Mouse (Mus musculus) liver, adult 2 months (tissue): ENCODE measurements around the gene Nle1. TPM values are rescaled to one million over a fixed set of nuclear protein-coding genes. Genes with fewer than 3 reads are reported as not detected.

Experiments
- DNase-seq: peaks from one replicate; pipeline ENCODE4 v3.0.0-alpha.2; 2011; ENCODE audit warnings: low read depth, low spot score; ENCODE audit errors: extremely low read depth
- H3K27ac ChIP-seq: fragments of 200-500 bp; replicated peaks from 2 replicates; pipeline ENCODE4 v1.5.1; 2012; ENCODE audit warnings: low read depth, mild to moderate bottlenecking, control low read depth, inconsistent platforms, low read length; ENCODE audit not compliant: insufficient read depth
- H3K27me3 ChIP-seq: fragments of 200-500 bp; 2 replicates; pipeline ENCODE4 v1.6.1; 2012; ENCODE audit warnings: mild to moderate bottlenecking, moderate library complexity, low read length, inconsistent platforms; ENCODE audit not compliant: control insufficient read depth, insufficient read depth
- H3K36me3 ChIP-seq: fragments of 200-500 bp; 2 replicates; pipeline ENCODE4 v1.6.1; 2012; ENCODE audit warnings: low read length, inconsistent platforms; ENCODE audit not compliant: control insufficient read depth, insufficient read depth
- H3K4me1 ChIP-seq: fragments of 200-500 bp; 2 replicates; pipeline ENCODE4 v1.6.1; 2011; ENCODE audit warnings: low read length; ENCODE audit not compliant: control insufficient read depth, insufficient read depth
- H3K4me3 ChIP-seq: fragments of 200-500 bp; 2 replicates; pipeline ENCODE4 v1.5.1; 2011; ENCODE audit warnings: low read depth, mild to moderate bottlenecking, control low read depth, low read length, moderate library complexity; ENCODE audit not compliant: insufficient read depth
- H3K79me2 ChIP-seq: fragments of 200-500 bp; 2 replicates; pipeline ENCODE4 v1.6.1; 2012; ENCODE audit warnings: inconsistent platforms, mild to moderate bottlenecking, low read length, moderate library complexity; ENCODE audit not compliant: control insufficient read depth, insufficient read depth
- H3K9ac ChIP-seq: fragments of 200-500 bp; 2 replicates; pipeline ENCODE4 v1.6.1; 2012; ENCODE audit warnings: low read depth, mild to moderate bottlenecking, control low read depth, inconsistent platforms, low read length
- CTCF ChIP-seq: fragments of 200-500 bp; IDR thresholded peaks from 2 replicates; pipeline ENCODE4 v1.5.1; 2011; ENCODE audit warnings: low read depth, low read length, control low read depth
- POLR2A ChIP-seq: fragments of 200-500 bp; IDR thresholded peaks from 2 replicates; pipeline ENCODE4 v1.6.1; 2011; ENCODE audit warnings: low read length, control low read depth; ENCODE audit not compliant: insufficient read depth; ENCODE audit errors: extremely low read depth
- WGBS: fragments of 180-500 bp; shearing (Covaris S2); methylation state at CpG from one replicate; pipeline ENCODE4 v1.1.7; 2018; 5-methylcytosine and 5-hydroxymethylcytosine counted together
- polyA plus RNA-seq: library from polyadenylated mRNA; depleted of rRNA; stranded (reverse); fragments of >200 nt; gene quantifications from 2 replicates; pipeline ENCODE4 v1.2.3, GENCODE M21; 2012
- total RNA-seq: library from RNA; depleted of rRNA; stranded (reverse); fragments of >200 nt; gene quantifications from 2 replicates; pipeline ENCODE4 v1.2.3, GENCODE M21; 2014

The Nle1 gene
- total and polyA plus RNA-seq, 2 experiments = 2.3 to 15.6 TPM

- no peak for TF ChIP-seq POLR2A
- TF ChIP-seq CTCF = no peak
- Histone ChIP-seq H3K36me3 (peaks cover 11% of the 10 kb centered on the region; the same call in 1 of the 2 replicates), H3K79me2 (no peaks in the 10 kb centered on the region), H3K27ac (no peak overlapping the region), H3K4me1 (no peaks in the 10 kb centered on the region), H3K4me3 (no peak overlapping the region), H3K9ac (no peak overlapping the region), H3K27me3 (no peaks in the 10 kb centered on the region)
- DNase-seq = no peak
- WGBS = 82% methylated on average over 5 of the region's 5 CpGs
Observed at GRCm38 (mm10) chr11:82874924-82875323, 33.3 kb downstream of the Nle1 start.

GRCm38 (mm10) chr11:82871031-82871446 lies 37.2 kb downstream of the Nle1 start, which contains the start of gene Rffl:
Rffl (minus strand) TSS chr11:82871210.
- Histone ChIP-seq H3K27me3 (no peaks in the 10 kb centered on the region), H3K4me3 (peak within 1 kb of the TSS; percentile 78), H3K36me3 (no peaks in the 10 kb centered on the region; the same call in 1 of the 2 replicates), H3K27ac (peak within 1 kb of the TSS; percentile 87), H3K9ac (peak within 1 kb of the TSS; percentile 91), H3K4me1 (peaks cover 2% of the 10 kb centered on the region; the same call in 1 of the 2 replicates), H3K79me2 (peaks cover 3% of the 10 kb centered on the region; the same call in 1 of the 2 replicates)
- TF ChIP-seq CTCF = peak; percentile 86
- TF ChIP-seq POLR2A = peak; percentile 65; the same call in 1 of the 2 replicates
- DNase-seq = peak; percentile 68
- WGBS = under 1% methylated on average over 43 of the region's 43 CpGs

- peak; percentile 90 for DNase-seq
- Histone ChIP-seq H3K9ac (peak overlapping the region; percentile 91), H3K36me3 (no peaks in the 10 kb centered on the region; the same call in 1 of the 2 replicates), H3K27ac (peak overlapping the region; percentile 87), H3K79me2 (peaks cover 6% of the 10 kb centered on the region; the same call in 1 of the 2 replicates), H3K27me3 (no peaks in the 10 kb centered on the region), H3K4me1 (peaks cover 2% of the 10 kb centered on the region; the same call in 1 of the 2 replicates), H3K4me3 (peak overlapping the region; percentile 78)
- WGBS = under 1% methylated on average over 36 of the region's 36 CpGs
- TF ChIP-seq POLR2A (no peak), CTCF (no peak)
Observed at GRCm38 (mm10) chr11:82870173-82871030, 37.8 kb downstream of the Nle1 start.

- Histone ChIP-seq H3K27me3 (no peaks in the 10 kb centered on the region), H3K4me1 (peaks cover 2% of the 10 kb centered on the region; the same call in 1 of the 2 replicates), H3K27ac (peak overlapping the region; percentile 87), H3K36me3 (no peaks in the 10 kb centered on the region; the same call in 1 of the 2 replicates), H3K79me2 (peaks cover 9% of the 10 kb centered on the region; the same call in 1 of the 2 replicates), H3K4me3 (peak overlapping the region; percentile 28), H3K9ac (peak overlapping the region; percentile 91)
- 28% methylated on average over 9 of the region's 9 CpGs for WGBS
- no peak for TF ChIP-seq CTCF
- no peak for TF ChIP-seq POLR2A
- DNase-seq = no peak
Observed at GRCm38 (mm10) chr11:82869506-82870172, 38.6 kb downstream of the Nle1 start.

- Histone ChIP-seq H3K79me2 (peaks cover 16% of the 10 kb centered on the region; the same call in 1 of the 2 replicates), H3K4me3 (no peak overlapping the region), H3K27me3 (no peaks in the 10 kb centered on the region), H3K27ac (no peak overlapping the region), H3K9ac (no peak overlapping the region), H3K36me3 (no peaks in the 10 kb centered on the region), H3K4me1 (peaks cover 2% of the 10 kb centered on the region; the same call in 1 of the 2 replicates)
- 76% methylated on average over 5 of the region's 5 CpGs for WGBS
- DNase-seq = no peak
- TF ChIP-seq POLR2A = no peak
- no peak for TF ChIP-seq CTCF
Observed at GRCm38 (mm10) chr11:82867956-82868355, 40.3 kb downstream of the Nle1 start.
